Mouse (Mus musculus) kidney, postnatal 36 days (tissue): ENCODE measurements around the gene Cdk5r2.
"Not testable (repeated sequence)": the region's sequence is repeated elsewhere in the genome, so short reads cannot be mapped to it uniquely, and the experiment has no call there.

ENCODE experiments used
- DNase-seq, 2 experiments: peaks; one replicate each; pipeline ENCODE4 v3.0.0; 2021 to 2022; ENCODE audit warnings: mixed read lengths in 2 of 2

Cdk5r2 gene

GRCm38 (mm10) chr1:74854306-74855056, at the start of gene Cdk5r2:
Gene Cdk5r2 (plus strand): TSS chr1:74854934.
- peak; percentile 86 to 87 for DNase-seq

GRCm38 (mm10) chr1:74805340-74805835, 49.3 kb upstream of the Cdk5r2 start:
- DNase-seq, result no peak

GRCm38 (mm10) chr1:74805843-74806242, 48.9 kb upstream of the Cdk5r2 start:
- DNase-seq, result no peak

DNA sequence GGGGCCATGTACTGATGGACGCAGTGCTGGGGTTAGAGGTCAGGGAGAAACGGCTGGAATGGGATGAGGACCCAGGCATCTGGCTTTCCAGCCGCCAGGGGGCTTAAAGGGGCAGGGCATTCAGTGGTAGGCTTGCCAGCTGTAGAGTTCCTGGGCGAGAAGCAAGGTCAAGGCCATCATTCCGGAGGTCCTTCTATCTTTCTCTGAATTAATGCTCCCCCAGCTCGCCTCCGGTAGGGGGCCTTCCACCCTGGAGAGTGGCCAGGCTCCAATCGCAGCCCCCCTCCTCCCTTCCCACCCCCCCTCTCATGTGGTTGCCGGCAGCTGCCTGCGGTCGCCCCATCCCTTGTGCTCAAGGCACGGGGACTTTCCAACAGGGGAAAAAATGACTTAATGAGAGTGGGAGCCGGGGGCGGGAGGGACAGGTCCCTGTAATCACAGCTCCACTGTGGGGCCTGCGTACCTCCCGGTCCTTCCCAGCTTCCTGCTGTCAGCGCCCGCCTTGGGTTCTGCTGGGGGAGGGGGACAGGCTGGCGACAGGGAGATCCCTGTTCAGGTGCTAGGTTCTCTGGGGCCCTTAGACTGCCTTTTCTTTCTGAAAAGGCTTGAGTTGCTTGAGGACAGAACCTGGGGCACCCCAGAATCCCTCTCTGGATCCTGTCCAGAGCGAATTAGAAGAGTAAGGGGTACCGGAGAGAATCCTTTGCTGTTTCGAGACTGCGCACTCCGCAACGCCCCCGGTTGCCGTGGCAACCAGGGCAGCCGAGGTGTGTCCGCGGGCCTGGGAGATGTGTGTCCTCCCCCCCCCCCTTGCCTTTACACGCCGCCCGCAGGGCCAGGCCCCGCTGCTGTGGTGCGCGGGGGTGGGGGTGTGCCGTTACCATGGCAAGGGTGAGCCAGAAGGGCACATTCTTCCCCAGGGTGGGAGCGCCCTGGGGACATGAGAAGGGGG, 48.1 kb upstream of the Cdk5r2 start:
- peak in 1 of 2 experiments; percentile 16 for DNase-seq

GRCm38 (mm10) chr1:74807551-74808071, 47.1 kb upstream of the Cdk5r2 start:
- DNase-seq, result no peak

GRCm38 (mm10) chr1:74808078-74808477, 46.7 kb upstream of the Cdk5r2 start:
- peak; percentile 89 to 95 for DNase-seq

DNA sequence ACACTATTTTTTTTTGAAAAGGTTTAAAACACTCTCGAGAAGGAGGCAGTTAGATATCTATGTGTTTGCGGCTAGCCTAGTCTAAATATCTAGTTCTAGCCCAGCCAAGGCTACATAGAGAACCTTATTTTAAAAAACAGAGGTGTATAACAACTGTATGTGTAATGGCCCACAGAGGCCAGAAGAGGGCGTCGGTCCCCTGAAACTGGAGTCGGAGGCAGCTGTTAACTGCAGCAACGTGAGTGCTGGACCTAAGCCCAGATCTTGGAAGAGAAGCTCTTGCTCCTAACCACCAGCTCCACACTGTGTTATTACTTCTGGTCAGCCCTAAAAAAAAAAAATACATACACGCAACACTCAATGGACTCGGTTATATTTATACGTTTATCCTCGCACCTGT, 45.7 kb upstream of the Cdk5r2 start:
- DNase-seq, result no peak

GRCm38 (mm10) chr1:74814931-74815647, 39.6 kb upstream of the Cdk5r2 start:
- DNase-seq, result peak in 1 of 2 experiments; percentile 18

GRCm38 (mm10) chr1:74815965-74816364, 38.8 kb upstream of the Cdk5r2 start:
- DNase-seq, result not testable (repeated sequence)

DNA sequence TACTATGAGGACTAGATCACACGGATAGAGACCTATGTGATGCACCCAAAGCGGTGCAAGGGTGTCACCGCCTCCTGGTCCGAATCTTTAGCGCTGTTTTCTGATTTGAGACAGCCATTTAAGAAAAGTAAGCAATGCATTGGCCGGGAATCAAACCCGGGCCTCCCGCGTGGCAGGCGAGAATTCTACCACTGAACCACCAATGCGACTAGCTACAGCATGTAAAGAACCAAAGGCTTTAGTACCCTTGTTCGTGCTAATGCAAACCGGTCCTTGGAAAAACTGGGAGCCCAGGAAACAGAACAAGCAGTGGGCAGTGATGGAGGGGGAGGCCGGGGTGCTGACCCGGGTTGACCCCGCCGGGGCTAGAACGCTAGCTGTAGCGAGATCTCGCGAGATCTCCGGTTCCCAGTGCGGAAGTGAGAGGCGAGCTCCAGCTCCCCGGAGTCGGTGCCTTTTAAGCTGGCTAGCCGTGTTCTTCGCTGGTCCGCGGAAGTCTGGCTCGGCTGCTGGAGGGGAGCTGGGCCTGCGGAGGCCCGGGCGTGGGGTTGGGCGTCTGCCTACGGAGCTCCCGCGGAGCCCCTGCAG, 38.0 kb upstream of the Cdk5r2 start:
- DNase-seq, result peak; percentile 93 to 96

GRCm38 (mm10) chr1:74817219-74817618, 37.5 kb upstream of the Cdk5r2 start:
- DNase-seq, result no peak

DNA sequence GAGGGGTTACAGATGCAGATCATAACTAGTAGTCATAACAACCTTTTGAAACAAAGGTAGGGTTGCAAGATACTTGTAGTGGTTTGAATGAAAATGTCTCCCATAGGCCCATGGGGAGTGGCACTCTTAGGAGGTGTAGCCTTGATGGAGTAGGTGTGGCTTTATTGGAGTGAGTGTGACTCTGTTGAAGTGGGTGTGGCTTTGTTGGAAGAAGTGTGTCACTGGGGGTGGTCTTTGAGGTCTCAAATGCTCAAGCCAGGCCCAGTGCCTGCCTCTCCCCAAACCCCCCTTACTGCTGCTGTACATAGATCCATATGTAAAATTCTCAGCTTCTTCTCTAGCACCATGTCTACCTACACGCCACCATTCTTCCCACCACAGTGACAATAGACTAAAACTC, 36.2 kb upstream of the Cdk5r2 start:
- DNase-seq, result no peak

DNA sequence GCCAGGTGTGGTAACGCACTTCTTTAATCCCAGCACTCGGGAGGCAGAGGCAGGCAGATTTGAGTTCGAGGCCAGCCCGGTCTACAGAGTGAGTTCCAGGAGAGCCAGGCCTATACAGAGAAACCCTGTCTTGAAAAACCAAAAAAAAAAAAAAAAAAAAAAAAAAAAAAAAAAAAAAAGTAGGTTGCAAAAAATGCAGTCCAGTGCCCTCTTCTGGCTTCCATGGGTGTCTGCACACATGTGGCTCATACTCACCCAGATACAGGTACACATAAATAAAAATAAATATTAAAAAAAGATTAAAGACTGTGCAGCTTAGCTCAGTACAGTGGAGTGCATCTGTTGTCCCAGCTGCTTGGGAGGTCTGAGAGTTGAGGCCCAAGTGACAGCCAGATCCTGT, 31.1 kb upstream of the Cdk5r2 start:
- not testable (repeated sequence) for DNase-seq

GRCm38 (mm10) chr1:74824518-74825302, 30.0 kb upstream of the Cdk5r2 start:
- no peak for DNase-seq

GRCm38 (mm10) chr1:74830061-74830460, 24.7 kb upstream of the Cdk5r2 start:
- DNase-seq, result no peak

DNA sequence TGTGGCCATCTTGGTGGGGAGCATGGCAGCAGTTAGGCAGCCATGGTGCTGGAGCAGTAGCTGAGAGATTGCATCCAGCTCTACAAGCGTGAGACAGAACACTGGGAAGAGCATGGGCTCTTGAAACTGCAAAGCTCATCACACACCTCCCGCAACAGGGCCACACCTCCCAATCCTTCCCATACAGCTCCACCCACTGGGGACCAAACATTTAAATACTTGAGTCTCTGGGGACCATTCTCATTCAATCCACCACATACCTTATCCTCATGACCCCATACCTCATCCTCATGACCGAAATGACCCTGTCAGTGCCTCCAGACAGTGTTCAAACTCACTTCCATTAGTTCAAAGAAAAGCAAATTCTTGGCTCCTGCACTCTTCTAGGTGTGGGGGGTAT, 21.5 kb upstream of the Cdk5r2 start:
- no peak for DNase-seq

DNA sequence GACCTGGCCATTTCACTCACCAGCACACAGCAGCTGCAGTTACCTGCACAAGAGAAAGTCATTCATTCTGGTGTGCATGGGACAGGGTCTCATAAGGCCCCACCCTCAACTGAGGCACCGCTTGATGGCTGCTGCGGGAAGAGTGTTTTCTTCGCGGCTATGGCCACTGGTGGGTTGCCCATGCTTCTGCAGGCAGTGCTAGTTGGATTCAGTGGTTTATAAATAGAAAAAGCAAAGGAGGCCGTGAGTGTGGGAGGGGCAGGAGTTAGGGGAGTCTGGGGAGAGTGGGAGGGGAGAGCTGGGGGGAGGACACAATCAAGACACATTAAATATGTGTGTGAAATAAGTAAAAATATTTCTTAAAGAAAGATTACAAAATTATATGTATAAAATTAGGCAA, 11.6 kb upstream of the Cdk5r2 start:
- no peak for DNase-seq

DNA sequence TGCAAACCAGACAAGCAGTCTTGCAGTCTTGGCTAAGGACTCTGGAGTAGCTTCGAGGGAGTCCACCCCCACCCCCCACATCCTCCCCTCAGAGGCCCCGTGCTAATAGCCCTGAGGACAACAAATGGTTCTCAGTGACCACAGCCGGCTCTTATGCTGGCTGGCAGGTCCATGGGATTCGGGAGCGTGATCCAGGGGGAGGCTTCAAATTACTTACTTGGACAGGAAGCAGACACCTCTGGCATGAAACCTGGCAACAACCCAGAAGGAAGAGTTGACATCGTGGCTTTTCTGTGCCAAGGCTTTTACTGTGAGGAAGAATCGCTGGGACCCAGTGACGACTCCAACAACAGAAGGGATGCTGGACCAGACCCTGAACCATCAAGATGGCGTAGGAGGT, 8.4 kb upstream of the Cdk5r2 start:
- DNase-seq, result no peak

GRCm38 (mm10) chr1:74848946-74849345, 5.8 kb upstream of the Cdk5r2 start:
- DNase-seq, result no peak

DNA sequence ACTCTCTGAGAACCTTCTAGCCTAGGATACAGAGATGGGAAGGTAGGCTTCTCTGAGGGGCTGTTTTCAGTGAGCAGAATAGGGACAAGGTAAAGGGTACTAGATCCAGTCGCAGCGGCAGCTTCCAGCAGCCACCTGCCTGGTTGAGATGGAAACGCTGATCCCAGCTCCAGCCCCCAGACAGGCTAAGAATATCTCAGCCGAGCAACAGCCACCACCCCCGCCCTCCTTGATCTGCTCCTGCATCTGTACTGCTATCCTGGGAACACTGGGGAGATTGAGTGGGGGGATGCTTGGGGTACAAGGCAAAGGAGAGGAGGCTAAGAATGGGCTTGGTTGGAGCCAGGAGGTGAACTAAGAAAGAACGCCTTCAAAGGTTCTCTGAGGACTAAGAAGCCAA, 4.5 kb upstream of the Cdk5r2 start:
- no peak for DNase-seq

DNA sequence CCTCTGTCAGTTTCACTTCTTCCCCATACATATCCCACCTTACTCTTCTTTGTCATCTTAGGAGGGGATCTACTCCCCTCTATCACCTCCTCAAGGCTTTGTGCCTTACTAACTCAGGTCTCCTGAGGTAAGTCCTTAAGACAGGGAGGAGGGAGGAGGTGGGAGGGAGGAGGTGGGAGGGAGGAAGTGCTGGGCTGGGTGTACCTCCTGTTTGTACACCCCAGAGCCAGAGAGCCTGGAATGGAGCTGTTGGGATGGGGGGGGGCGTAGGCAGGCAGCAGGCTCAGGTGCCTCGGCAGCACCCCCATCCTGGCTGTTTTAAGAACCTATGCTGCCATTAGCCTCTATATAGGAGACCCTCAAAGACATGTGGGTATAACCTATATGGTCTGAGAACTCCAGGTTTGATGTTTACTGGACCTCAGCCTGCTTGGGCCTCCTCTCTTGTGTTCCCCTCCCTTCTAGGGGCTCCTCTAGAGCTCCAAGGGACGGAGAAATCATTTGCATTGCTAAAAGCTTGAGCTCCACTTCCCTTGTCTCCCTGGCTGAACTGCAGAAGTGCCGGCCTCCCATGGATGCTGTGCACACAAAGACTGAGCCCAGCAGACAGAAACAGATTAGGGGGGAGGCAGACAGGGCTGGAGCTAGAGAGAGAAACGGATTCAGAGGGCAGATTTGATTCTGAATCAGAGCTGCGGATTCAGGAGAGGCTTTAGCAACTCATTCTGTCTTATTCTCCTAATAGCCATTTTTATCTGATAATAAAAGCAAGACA, 3.5 kb upstream of the Cdk5r2 start:
- DNase-seq, result no peak
